Mouse (Mus musculus) heart, adult 2 months (tissue): ENCODE data around the gene Mat2a.

Experiments
- CTCF ChIP-seq: fragments of 200-600 bp; IDR thresholded peaks from 2 replicates; pipeline ENCODE4 v1.8.1; 2022; ENCODE audit warnings: antibody characterized with exemption, mild to moderate bottlenecking, moderate library complexity
- EP300 ChIP-seq: fragments of 200-500 bp; IDR thresholded peaks from 2 replicates; pipeline ENCODE4 v1.6.1; 2011; ENCODE audit warnings: low read depth, low read length, control low read depth; ENCODE audit not compliant: insufficient read depth
- POLR2A ChIP-seq: fragments of 200-500 bp; IDR thresholded peaks from 2 replicates; pipeline ENCODE4 v1.6.1; 2011; ENCODE audit warnings: mild to moderate bottlenecking, low read depth, low read length, control low read depth; ENCODE audit not compliant: insufficient read depth

GRCm38 (mm10) chr6:72420901-72421300, 18.5 kb downstream of the Mat2a start:
- TF ChIP-seq POLR2A (no peak), CTCF (no peak), EP300 (no peak)
